Mouse (Mus musculus): ENCODE data around the gene Leng9.
"Not testable (repeated sequence)": the region's sequence is repeated elsewhere in the genome, so short reads cannot be mapped to it uniquely, and the experiment has no call there.

The Leng9 gene

DNA sequence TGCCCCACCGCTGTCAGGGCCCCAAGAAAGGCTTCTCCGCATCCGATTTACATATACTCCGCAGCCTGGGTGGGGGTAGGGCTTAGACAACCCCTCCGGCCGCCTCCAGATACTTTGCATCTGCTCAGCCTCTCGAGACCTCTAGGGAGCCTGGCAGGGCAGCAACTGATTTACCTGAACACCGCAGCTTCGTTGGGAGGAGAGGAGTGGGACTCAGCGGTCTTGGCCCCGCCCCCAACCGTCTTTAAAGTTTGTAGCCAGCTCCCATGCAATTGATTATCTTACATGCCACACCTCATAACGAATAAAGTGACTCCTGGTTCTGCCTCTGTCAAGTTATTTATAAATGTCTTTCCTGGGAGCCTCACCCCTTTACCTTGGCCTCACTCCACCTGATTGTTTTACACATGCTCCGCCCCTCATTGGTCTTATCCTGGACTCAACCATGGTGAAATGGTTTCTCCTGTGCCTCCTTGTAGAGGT is at the start of gene Leng9:
Gene Leng9 (minus strand): TSS at position 316 of the 483 bp plus-strand sequence.
- in situ Hi-C loops (cut with MboI, MseI): no loop called here

DNA sequence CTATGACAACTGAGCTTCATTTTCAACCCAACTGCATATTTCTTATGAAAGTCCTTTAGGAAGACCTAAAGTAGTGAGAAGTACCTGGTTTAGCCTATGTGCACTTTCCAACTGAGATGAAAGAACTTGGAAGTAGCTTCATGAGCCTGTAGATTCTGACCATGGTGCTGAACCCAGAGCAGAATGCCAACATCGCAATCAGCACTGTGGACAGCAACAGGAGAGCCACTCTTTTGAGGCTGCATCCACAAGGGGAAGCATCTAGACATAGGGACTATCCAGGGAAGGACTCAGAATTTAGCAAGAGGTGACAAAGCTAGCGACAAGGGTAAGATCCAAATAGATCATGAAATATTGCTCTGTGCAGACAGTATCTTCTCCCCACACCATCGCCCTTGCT is 28.3 kb upstream of the Leng9 start:
- in situ Hi-C loops (cut with MboI, MseI): no loop called here

DNA sequence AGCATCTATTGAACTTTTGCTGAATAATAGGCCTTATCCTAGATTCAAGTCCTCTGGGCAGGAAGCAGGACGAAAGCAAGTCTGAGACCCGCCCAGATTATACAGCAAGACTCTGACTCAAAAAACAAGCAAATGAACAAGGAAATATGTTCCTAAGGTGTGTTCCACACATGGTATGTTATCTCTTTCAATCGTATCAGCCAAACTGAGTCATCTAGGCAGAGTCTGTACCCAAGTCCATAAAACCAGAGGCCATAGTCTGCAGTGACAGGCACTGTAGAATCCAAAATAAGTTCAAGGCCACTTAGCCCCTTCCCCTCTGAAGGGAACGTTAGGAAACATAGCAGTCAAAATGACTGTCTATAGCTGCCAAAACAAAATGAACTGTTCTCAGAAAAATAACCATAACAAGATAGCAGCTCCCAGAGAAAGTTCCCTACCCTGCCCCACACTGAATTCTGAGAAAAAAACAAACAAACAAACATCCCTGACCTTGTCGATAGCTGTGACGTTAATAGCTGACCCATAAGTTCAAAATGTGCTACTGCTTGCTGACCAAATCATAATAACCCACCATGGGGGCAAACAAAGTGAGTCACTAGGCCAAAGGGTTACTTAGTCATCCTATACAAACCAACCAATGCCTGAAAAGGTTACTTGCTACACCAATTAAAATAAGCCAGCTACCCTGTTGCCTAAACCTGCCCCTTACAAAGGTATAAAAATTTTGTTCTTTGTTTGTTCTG is 20.2 kb upstream of the Leng9 start:
- in situ Hi-C loops (cut with MboI, MseI): no loop called here

DNA sequence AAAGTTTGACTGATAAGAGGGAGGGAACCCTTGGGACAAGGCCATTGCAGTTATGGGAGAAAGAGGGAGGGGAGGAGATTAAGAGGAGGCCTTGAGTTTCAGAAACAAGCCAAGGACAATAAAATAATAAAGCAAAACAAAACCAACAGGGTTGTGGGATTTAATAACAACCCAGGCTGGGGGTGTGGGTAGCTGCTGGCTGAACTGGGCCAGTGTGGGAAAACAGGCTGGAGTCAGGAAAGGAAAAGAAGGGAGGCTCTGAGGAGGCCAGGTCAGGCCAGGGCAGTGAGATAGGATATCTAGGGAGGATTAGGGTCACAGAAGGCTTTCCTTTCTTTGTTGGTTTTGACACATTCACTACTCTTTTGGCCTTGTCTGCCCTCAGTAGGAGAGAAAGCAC is 16.9 kb upstream of the Leng9 start:
- in situ Hi-C loops (cut with MboI, MseI): loop anchor here (5.0 kb wide), 1 partner anchor 55 kb away; no protein-coding TSS in a partner anchor

DNA sequence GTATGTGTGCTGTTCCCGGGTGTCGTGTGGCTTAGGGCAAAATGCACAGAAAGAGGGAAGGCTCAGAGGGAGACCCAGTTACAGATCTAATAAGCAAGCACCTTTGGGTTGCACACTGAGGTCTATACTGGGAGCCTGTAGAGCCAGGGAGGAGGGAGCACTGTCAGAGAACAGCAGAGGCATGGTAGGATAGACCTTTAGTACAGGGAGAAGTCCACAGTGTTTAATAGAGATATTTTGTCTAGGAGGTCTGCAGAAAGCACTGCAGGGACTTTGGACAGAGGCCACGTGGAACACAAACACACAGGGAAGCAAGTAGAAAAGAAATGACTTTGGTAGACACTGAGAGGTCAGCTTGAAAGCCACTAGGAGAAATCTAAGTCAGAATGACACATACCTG is 15.1 kb upstream of the Leng9 start:
- in situ Hi-C loops (cut with MboI, MseI): loop anchor here (5.0 kb wide), 1 partner anchor 57 kb away; no protein-coding TSS in a partner anchor

DNA sequence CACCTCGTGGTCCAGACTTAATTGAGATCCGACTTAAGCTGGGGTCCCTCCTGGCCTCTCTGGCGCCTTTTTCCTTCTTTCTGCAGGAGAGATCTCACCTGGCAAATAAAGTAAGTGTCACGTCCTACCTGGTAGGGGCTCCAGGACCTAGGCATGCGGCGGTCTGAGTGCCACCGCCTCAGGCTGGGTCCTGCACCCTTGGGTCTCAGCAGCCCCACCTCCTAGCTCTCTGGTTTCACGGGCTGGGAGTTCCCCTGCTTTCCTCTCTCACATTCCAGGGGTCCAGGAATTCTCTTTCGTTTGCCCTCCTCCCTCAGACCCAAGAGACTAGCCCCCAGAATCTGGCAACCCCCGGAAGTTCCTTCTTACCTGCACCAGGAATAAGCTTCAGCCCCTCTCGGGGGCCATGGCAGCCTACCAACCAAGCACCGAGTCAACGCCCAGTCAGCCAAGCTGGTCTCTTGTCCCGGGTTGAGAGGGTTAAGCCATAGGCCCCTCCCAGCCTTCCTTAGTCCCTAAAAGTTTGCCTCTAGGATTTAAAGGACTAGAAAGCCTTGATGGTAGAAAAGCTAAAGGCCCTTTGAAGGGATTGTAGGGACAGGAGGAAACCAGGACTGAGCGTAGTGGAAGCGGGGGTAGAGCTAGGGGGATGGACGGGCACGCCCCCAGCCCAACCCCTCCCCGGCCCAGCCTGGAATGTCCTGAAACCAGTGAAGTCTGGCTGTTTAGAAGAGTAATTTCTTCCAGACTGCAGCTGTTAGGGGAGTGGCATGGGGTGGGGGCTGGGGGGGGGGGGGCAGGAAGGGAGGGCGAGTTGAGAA is 14.1 kb upstream of the Leng9 start, which contains the start of gene Cdc42ep5:
Gene Cdc42ep5 (minus strand): TSS at position 771 of the 821 bp plus-strand sequence.
- in situ Hi-C loops (cut with MboI, MseI): no loop called here

DNA sequence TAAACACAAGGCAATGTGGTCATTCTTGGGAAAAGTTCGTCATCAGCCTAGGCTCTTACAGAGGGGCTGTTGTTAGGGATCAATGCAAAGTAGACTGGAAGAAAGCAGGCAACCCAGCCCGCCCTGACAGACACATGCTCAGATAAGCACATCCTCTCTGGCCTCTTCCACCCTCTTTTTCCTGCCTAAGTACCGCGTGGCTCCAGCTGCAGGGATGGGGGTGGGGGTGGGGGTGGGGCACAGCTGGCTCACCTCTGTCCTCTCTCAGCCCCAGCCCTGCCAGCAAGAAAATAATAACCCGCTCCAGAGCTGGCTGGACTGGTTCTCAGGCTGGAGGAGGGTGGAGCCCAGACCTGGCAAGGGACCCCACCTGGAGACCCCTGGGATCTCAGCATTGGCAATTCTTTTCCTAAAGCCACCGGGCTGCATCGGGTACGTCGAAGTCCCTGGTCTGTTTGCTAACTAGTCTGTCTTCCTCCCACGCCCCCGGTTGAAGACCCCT is 13.4 kb upstream of the Leng9 start:
- in situ Hi-C loops (cut with MboI, MseI): no loop called here

DNA sequence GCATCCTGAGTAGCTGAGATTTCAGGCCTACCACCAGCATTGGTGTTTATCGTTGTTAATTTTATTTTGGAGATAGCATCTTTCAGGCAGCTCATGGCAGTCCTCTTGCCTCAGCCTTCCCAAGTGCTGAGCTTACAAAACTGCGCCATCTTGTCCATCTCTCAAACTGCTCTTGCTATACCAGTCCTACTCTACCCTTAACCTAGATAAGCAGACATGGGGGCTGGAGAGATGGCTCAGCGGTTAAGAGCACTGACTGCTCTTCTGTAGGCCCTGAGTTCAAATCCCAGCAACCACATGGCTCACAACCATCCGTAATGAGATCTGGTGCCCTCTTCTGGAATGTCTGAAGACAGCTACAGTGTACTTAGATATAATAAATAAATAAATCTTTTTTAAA is 11.4 kb upstream of the Leng9 start:
- in situ Hi-C loops (cut with MboI, MseI): not testable (repeated sequence)

DNA sequence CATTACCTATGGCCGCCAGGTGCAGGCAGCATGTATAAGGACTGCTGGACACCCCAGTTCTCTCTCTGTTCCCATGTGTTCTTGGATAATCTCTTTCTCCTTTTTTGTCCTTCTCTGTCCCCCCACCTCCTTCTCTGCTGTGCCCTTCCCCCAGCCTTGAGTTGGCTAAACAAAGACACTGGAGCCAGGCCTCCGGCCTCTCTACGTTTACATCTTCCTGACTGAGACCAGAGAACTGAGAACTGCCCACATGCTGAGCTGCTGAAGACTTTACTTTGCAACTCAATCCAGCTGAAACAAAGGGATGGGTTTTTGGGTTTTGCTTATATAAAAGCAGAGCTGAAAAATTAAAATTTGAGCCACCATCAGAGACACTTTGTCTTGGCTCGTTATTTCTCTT is 4.8 kb upstream of the Leng9 start:
- in situ Hi-C loops (cut with MboI, MseI): no loop called here

DNA sequence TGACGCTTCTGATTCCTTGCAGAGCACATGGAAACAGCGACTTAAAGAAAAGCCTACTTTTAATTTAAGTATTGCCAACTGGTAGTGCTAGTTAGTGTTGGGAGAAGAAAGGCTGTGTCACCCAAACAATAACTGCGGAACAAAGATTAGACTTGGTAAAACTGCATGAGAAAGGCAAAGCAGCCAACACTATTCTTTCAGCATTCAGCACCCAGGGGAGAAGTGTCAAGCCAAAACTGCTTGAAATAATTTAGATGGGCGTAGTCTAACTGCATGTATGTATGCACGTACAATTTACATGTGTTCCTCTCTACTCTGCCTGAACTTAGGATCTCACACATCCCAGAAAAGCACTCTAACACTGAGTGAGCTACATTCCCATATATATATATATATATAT is 4.2 kb upstream of the Leng9 start:
- in situ Hi-C loops (cut with MboI, MseI): no loop called here

DNA sequence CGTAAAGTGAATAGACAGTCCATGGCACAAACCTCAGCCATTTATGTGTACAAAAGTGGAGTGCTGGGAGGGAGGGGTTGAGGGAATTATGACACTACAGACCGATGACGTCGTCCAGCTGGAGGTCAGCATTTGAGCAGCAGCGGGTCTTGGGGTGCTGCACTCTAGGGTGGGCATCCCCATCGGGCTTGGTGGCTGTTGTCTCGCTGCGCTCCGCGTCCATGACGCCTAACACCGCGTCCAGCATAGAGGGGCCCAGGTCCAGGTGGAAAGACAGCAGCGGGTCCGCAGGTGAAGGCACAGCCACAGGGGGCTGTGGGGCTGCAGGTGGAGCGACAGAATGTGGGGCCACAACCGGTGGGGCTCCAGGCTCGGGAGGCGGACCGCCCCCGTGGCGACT is 1.1 kb upstream of the Leng9 start:
- in situ Hi-C loops (cut with MboI, MseI): no loop called here

DNA sequence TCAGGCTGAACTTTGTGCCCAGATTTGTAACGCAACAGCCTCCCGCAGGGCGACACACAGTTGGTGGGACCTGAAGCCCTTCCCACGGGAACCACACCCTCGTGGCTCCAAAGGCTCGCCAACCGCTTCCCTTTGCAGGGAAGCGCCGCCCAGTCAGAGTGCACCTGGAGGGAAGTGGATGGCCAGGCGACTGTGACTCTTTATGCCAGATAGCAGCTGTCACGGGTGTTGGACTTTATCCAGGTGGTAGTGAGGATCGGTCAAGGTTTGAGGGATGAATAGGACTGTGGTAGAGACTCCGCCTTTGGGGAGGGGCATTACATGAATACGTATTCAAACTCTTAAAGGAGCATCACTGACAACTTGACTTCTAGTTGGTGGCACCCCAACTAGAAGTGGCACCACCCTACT is 642 bp upstream of the Leng9 start:
- in situ Hi-C loops (cut with MboI, MseI): no loop called here

DNA sequence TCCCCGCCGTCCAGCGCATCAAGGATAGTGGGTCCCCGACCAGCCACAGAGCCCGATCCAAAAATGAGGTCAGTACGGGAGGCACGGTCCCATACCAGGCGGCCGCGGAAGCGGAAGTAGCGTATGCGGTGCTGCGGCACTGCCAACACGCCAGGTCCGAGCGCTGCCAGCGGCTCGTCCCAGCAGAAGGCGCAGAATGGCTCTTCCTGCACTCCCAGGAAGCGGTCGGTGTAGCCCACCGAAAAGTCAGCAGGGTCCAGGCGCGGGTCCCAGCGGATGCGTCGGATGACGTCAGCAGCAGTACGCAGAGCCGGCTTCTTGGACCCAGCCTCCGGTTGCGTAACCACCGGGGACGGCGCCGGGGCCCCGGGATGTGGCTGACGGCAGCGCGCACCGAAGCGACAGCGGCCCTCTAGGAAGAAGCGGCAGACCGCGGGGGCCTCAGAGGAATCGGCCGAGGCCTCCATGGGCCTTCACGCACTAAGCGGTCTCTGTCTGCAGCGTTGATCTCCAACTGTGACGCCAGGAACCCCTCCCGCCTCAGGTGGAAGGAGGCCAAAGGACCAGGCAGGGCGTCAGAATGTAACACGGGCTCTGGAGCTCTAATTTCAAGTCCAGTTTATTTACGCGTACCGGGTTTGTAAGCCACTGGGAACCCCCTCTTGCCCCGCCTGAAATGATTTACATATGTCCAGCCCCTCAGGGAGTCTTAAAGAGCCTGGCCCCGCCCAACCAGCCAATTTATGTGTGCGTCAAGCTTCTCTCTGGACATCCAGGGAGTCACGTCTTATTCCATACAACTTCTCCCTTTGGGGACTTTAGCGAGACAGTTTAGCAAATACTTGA is 742 bp downstream of the Leng9 start:
- in situ Hi-C loops (cut with MboI, MseI): loop anchor here (25.0 kb wide), 2 partner anchors 437 to 913 kb away; partner anchors contain the start of genes Pirb, Rps9, U2af2 and Zfp580

DNA sequence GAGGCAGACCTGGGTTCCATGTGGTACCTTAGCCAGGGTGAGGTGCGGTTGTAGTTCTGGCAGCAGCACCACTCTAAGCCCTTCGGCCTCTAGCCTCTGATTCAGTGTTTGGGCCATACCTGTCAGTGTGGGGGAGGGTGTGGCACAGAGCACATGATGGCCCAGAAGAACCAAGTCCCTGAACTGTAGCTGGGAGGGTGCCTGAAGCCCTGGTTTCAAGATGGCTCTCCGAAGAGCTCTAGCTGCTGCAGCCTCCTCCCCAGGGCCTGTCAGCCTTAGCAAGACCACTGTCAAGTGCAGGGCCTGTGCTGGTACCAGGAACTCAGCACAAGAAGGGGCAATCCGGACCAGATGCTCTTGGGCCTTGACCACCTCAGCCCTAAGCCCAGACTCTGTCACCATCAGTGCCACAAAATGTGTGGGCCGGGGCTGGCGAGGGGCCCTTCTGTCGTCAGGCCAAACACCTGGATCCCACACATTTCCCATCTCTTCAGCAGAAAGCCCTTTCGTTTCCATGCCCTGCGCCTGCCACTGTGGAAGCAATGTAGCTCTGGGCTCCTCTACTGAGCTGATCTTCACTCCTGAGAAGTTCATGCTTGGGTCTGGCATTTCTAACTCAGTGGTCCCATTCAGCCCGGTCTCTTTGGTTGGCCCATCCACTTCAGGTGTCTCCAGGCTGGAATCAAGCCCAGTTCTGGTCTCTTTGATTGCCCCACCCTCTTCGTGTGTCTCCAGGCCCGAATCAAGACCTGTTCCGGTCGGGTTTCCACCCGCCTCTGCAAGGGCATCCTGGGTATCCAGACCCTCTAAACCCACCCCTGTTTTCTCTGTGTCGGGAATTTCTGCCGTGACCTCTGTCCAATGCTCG is 1.6 kb downstream of the Leng9 start:
- in situ Hi-C loops (cut with MboI, MseI): loop anchor here (25.0 kb wide), 2 partner anchors 436 to 914 kb away; partner anchors contain the start of genes Pirb, Rps9, U2af2 and Zfp580

DNA sequence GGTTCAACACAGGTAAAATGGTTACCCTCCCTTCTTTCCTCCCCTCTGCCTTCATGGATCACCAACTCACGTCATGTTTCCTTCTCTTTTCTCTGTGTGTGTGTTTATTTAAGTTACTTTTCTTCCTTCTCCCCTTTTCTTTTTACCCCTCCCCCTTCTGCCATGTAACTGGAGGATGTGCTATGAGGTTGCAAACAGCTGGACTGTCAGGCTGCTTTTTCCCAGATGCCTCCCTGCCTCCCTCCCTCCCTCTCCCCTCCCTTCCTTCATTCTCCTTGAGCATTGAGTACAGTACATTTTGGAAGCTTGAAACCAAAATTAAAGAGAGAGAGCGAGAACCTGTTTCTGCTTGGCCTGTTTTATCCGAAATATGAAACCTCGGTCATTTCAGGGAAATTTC is 2.3 kb downstream of the Leng9 start:
- in situ Hi-C loops (cut with MboI, MseI): loop anchor here (25.0 kb wide), 2 partner anchors 436 to 914 kb away; partner anchors contain the start of genes Pirb, Rps9, U2af2 and Zfp580

DNA sequence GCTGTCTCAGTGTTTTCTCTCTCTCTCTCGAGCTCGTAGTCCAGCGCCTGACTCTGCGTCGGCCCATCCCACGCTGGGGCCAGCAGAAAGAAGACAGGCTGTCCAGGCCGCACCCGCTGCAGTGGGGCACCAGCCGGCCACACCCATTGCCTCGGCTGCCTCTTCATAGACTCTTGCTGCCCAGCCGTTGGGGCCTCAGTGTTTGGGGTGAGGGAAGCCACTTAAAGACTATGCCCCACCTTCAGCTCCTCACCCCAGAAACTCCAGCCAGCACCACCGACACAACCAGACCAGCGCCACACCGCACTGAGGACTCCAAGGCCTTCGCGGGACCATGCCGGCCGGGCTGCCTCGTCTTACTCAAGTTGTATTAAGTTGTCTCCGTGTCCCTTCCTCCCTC is 2.8 kb downstream of the Leng9 start:
- in situ Hi-C loops (cut with MboI, MseI): loop anchor here (25.0 kb wide), 2 partner anchors 435 to 915 kb away; partner anchors contain the start of genes Pirb, Rps9, U2af2 and Zfp580

DNA sequence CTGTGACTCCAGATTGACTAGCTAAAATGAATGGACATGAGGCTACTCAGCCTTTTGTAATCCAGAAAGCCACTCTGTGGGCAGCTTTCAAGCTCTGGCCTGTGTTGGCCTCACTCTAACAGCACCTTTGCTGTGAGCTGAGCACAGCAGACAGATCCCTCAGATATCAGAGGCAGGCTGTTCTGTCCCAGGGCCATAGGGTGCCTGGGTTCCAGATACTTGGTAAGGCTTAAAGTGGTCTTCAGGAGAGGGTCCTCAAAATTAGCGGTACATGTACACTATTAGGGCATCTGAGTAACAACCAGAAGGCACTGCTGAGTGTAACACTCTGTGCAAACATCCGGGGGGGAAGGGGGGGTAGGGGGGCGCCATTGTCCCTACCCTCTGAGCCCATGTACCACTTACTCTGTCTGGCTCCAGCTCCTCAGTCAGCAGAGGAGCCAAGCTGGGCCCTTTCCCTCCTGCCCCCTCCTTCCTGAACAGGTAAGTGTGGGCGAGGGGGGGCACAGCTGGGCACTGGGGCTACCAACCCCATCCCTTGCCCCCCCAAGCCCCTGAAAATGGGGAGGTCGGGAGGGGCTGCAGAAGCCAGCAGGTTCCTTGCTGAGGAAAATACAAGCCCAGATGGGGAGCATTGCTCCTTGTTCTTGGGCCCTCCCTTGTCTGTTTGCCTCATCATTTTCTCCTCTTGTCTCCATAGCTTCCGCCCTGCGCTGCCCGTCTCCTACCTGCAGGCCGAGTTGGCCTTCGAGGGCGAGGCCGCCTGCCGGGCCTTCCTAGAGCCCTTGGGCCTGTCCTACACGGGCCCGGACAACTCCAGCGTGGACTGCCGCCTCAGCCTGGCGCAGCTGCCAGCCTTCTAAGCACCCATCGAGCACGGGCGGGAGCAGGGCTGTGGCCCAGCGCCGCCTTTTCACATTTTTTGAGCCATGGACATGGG is 3.7 kb downstream of the Leng9 start:
- in situ Hi-C loops (cut with MboI, MseI): loop anchor here (25.0 kb wide), 2 partner anchors 434 to 916 kb away; partner anchors contain the start of genes Pirb, Rps9, U2af2 and Zfp580

DNA sequence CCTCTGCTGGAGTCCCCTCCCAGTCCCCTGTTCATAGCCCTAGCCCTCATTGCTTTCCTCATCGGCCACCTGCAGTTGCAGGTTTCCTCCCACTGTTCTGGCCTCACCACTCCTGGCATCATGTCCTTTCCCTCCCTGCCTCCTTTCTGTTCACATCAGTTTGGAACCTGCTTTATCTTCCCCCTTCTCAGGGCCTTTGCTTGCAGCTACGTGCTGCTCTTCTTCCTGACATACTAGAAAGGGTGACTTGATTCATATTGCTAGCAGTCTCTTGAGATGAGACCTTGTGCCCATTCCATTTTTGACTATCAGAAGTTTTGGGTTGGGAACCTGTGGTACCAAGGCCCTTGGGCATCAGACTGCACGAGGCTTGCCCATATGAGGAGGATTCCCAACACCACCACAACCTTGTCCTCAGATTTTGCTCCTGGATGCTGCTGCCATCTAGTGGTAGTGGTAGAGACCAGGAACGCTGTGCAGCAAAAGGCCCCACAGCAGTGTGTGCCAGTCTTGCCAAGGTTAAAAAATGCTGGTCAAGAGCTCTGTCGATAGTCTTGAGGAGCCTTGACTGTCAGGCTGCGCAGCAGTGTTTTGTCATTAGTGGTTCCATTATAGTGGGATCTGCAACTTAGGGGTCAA is 4.5 kb downstream of the Leng9 start:
- in situ Hi-C loops (cut with MboI, MseI): loop anchor here (25.0 kb wide), 2 partner anchors 433 to 917 kb away; partner anchors contain the start of genes Pirb, Rps9, U2af2 and Zfp580
